Mouse (Mus musculus): ENCODE data around the gene Adra1b. TPM values are rescaled to one million over a fixed set of nuclear protein-coding genes. Genes with fewer than 3 reads are reported as not detected.

Gene Adra1b
- polyA plus RNA-seq (2016; fragmentation: Nextera tagmentation; extraction: Ambion mirVana), result 0.41 and 0.62 TPM in 2 replicates

DNA sequence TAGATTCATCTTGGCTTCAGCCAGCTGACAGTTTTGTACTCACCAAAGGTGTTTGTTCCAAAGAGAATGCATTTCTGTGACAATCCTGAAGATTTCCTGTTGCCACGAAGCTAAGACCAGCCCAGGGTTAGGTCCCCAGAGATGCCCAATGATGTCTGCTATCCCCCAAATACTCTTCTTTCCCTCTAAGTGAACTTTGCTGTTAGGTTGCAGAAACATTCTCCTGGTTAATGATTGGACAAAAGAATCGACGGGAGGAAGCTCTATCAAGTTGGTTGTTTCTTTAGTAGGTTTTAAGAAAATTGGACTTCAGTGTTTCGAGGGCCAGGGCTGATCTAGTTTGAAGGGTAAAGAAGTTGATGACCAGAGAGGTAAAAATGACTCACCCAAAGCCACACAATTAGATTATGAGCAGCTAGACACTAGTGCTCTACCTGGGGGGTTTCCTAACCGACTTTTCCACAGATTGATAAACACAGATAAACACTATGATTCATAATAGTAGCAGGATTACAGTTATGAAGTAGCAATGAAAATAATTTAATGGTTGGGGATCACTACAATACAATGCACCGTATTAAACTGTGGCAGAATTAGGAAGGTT, at the start of gene Adra1b:
TSS of gene Adra1b (minus strand) at position 160 of the 604 bp plus-strand sequence.
- Histone ChIP-seq H3K27ac (replicated peaks) (no peak within 1 kb of the TSS), H3K4me3 (no peak within 1 kb of the TSS), H3K36me3 (no peaks in the 10 kb centered on the region), H3K4me1 (no peaks in the 10 kb centered on the region), H3K9me3 (replicated peaks) (no peaks in the 10 kb centered on the region), H3K27me3 (ENCODE audit: low read depth, poor library complexity, severe bottlenecking) (no peaks in the 10 kb centered on the region)
- no peak for DNase-seq (ENCODE audit: low spot score)
- WGBS, result 92% methylated on average over 6 of the region's 6 CpGs

DNA sequence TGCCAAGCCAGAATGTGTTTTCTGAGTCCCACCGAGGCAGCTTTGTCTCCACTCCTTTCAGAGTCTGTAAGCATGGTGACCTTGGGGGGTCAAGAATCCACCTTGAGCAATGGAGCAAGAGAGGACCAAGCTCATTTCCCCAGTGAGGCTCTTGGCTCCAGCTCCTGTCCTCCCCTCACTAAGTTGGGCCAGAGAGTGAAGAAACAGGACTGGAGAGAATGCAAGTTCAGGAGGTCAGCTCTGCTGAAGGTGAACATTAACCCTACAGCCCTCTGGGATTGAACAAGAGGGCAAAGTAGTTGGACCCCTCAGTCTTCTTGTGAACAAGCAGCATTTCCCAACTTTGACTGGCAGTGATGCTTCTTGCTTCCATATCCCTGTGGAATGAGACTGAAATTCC, 49.3 kb upstream of the Adra1b start:
- Histone ChIP-seq H3K36me3 (no peaks in the 10 kb centered on the region), H3K27ac (replicated peaks) (no peak overlapping the region)
- WGBS, result 93% methylated on average over 1 of the region's 1 CpGs

GRCm38 (mm10) chr11:43943781-43944180, 42.8 kb upstream of the Adra1b start:
- 76% methylated on average over 2 of the region's 2 CpGs for WGBS
- Histone ChIP-seq H3K4me3 (no peak overlapping the region), H3K4me1 (no peaks in the 10 kb centered on the region), H3K9me3 (replicated peaks) (no peaks in the 10 kb centered on the region), H3K27ac (replicated peaks) (no peak overlapping the region), H3K36me3 (no peaks in the 10 kb centered on the region), H3K27me3 (ENCODE audit: low read depth, poor library complexity, severe bottlenecking) (no peaks in the 10 kb centered on the region)
- DNase-seq (ENCODE audit: low spot score), result no peak

More for the DNA sequence above, 49.3 kb upstream of the Adra1b start:
- no peak for DNase-seq (ENCODE audit: low spot score)
- H3K27me3 ChIP-seq (ENCODE audit: low read depth, poor library complexity, severe bottlenecking), result no peaks in the 10 kb centered on the region
- no peaks in the 10 kb centered on the region for H3K9me3 ChIP-seq (replicated peaks)
- no peaks in the 10 kb centered on the region for H3K4me1 ChIP-seq
- H3K4me3 ChIP-seq, result no peak overlapping the region

DNA sequence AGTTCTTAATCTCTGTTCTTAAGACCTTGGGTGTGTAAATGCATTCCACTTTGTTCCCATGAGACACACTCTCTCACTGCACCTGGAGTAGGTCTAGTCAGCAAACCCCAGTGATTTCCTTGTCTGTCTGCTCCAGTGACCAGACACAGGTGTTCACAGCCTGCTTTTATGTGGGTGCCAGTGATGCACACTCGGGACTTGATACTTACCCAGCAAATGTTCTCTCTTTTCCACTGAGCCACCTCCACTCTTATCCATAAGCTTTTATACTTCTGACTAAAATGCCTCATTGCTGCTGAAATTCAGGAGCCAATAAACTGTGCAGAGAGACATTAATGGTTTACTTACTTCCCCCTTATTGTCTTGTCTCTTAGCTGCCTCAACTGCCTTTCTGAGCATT, 42.2 kb upstream of the Adra1b start:
- WGBS, result 89% methylated on average over 1 of the region's 1 CpGs
- H3K27ac ChIP-seq (replicated peaks), result no peak overlapping the region
- H3K9me3 ChIP-seq (replicated peaks), result no peaks in the 10 kb centered on the region
- H3K36me3 ChIP-seq, result no peaks in the 10 kb centered on the region
- H3K4me3 ChIP-seq, result no peak overlapping the region
- no peaks in the 10 kb centered on the region for H3K4me1 ChIP-seq
- no peak for DNase-seq (ENCODE audit: low spot score)
- H3K27me3 ChIP-seq (ENCODE audit: low read depth, poor library complexity, severe bottlenecking), result no peaks in the 10 kb centered on the region

DNA sequence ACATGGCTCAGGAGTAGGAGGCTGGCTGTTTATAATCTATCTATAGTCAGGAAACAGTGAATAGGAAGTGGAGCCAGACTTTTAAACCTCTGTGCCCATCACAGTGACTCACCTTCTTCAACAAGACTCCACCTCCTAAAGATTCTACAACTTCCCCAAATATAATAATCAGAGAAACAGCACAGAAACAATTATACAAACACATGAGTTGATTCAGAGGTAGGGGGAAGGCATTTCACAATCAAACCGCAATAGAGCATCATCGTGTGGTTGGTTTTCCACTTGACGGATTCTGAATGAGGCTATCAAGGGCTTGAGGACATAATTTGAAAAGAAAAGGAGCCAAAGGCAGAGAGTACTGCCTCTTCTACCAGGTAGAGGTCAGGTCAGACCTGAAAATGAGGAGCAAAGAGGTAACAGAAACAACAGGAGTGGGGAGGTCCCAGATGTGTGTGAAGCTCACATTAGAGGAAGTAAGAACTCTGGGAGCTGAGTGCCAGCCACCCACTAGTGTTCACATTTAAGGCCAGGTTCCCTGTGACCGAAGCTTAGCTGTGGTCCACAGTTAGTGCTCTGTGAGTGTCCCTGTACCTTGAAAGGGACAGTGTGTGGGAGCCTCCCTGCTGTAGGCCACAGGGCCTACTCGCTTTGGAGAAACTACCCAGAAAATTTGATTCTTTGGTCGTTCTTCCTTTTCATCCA, 39.6 kb upstream of the Adra1b start:
- H3K4me3 ChIP-seq, result no peak overlapping the region
- no peaks in the 10 kb centered on the region for H3K4me1 ChIP-seq
- no peaks in the 10 kb centered on the region for H3K36me3 ChIP-seq
- 84% methylated on average over 6 of the region's 6 CpGs for WGBS
- H3K9me3 ChIP-seq (replicated peaks), result no peaks in the 10 kb centered on the region
- no peak overlapping the region for H3K27ac ChIP-seq (replicated peaks)
- DNase-seq (ENCODE audit: low spot score), result no peak
- no peaks in the 10 kb centered on the region for H3K27me3 ChIP-seq (ENCODE audit: low read depth, poor library complexity, severe bottlenecking)

DNA sequence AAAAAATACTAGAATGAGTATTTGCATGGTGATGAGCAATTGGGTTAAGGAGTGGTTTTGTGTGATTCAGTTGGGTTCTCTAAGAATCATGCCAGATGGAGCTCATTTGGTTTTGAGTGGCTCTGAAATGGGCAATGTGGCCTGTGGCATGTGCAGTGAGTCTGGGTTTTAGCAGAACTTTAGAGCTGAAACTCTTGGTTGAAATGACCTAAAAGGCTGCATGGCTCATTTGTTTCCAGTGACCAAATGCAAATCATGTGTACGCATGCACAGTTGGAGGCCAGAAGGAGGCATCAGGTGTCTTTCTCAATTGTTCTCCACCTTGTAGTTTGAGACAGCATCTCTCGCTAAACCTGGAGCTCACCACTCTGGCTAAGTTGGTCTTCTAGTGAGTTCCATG, 35.0 kb upstream of the Adra1b start:
- no peak overlapping the region for H3K27ac ChIP-seq (replicated peaks)
- H3K4me3 ChIP-seq, result no peak overlapping the region
- H3K27me3 ChIP-seq (ENCODE audit: low read depth, poor library complexity, severe bottlenecking), result no peaks in the 10 kb centered on the region
- 93% methylated on average over 2 of the region's 2 CpGs for WGBS
- DNase-seq (ENCODE audit: low spot score), result no peak
- H3K9me3 ChIP-seq (replicated peaks), result no peaks in the 10 kb centered on the region
- H3K36me3 ChIP-seq, result no peaks in the 10 kb centered on the region
- H3K4me1 ChIP-seq, result no peaks in the 10 kb centered on the region

DNA sequence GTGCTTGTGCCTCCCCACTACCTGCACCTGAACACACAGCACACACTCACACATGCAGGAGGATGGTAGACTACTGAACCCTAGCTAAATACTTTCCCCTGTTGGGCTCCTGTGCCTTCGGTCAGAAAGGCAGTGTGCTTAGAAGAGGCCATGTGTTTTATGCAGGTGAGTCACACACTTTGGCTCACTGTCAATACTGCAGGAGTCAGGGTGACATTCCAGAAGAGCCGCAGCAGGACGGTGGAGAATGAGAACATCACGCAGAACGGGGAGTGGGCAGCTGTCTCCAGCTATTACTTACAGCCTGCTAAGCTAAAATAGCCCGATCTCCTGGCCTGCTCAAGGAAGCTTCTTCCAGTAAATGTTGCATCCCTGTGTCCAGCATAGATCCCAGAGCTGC, 32.5 kb upstream of the Adra1b start:
- Histone ChIP-seq H3K27ac (replicated peaks) (no peak overlapping the region), H3K36me3 (no peaks in the 10 kb centered on the region), H3K27me3 (ENCODE audit: low read depth, poor library complexity, severe bottlenecking) (no peaks in the 10 kb centered on the region), H3K9me3 (replicated peaks) (no peaks in the 10 kb centered on the region), H3K4me3 (no peak overlapping the region), H3K4me1 (no peaks in the 10 kb centered on the region)
- DNase-seq (ENCODE audit: low spot score), result no peak
- WGBS, result 82% methylated on average over 6 of the region's 6 CpGs

- Histone ChIP-seq H3K9me3 (replicated peaks) (no peaks in the 10 kb centered on the region), H3K36me3 (no peaks in the 10 kb centered on the region), H3K27ac (replicated peaks) (no peak overlapping the region), H3K27me3 (ENCODE audit: low read depth, poor library complexity, severe bottlenecking) (no peaks in the 10 kb centered on the region), H3K4me1 (no peaks in the 10 kb centered on the region), H3K4me3 (no peak overlapping the region)
- 92% methylated on average over 4 of the region's 4 CpGs for WGBS
- no peak for DNase-seq (ENCODE audit: low spot score)
Observed at GRCm38 (mm10) chr11:43933000-43933399, 32.0 kb upstream of the Adra1b start.

GRCm38 (mm10) chr11:43930191-43930590, 29.2 kb upstream of the Adra1b start:
- H3K27ac ChIP-seq (replicated peaks), result no peak overlapping the region
- no peaks in the 10 kb centered on the region for H3K36me3 ChIP-seq
- no peak overlapping the region for H3K4me3 ChIP-seq
- peaks cover 10% of the 10 kb centered on the region; the same call in 1 of the 2 replicates for H3K4me1 ChIP-seq
- WGBS, result 86% methylated on average over 2 of the region's 2 CpGs
- DNase-seq (ENCODE audit: low spot score), result no peak
- H3K9me3 ChIP-seq (replicated peaks), result no peaks in the 10 kb centered on the region
- no peaks in the 10 kb centered on the region for H3K27me3 ChIP-seq (ENCODE audit: low read depth, poor library complexity, severe bottlenecking)

DNA sequence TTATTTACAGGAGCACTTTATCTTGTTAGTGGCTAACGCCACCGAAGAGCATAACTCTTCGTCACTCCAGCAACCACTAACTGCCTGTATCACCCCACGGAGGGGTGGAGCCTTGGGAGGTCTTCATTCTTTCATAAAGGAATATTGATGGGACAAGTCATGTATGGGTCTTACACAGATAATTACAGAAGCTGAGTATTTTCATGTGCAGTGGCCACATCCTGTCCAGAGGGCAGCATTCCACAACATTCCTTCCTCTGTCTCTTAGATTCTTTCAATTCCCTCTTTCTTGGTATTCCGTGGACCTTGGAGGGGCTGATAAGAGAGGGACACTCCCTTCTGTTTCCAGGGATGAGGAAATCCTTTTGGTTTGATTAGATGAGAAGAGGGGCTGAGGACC, 28.7 kb upstream of the Adra1b start:
- 82% methylated on average over 5 of the region's 5 CpGs for WGBS

DNA sequence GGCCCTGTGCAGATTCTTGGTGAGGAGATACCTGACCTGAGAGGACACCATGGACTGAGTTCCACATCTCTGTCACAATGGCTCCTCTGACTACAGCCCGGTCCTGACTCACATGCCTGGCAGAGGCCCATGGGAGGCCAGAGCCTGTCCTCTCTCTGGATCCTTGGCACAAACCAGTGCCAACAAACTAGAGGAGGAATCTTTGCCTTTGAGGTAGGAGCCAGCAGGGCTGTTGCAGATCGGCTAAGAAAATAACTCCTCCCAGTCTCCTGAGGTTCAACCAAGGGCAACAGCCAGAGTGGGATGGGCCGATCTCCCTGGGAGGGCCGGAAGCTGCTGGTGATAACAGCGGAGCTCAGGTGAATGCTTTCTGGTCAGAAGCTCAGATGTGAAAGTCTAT, 28.2 kb upstream of the Adra1b start:
- H3K4me3 ChIP-seq, result no peak overlapping the region
- DNase-seq (ENCODE audit: low spot score), result no peak
- H3K36me3 ChIP-seq, result no peaks in the 10 kb centered on the region
- no peaks in the 10 kb centered on the region for H3K9me3 ChIP-seq (replicated peaks)
- H3K4me1 ChIP-seq, result peaks cover 10% of the 10 kb centered on the region; the same call in 1 of the 2 replicates
- WGBS, result 78% methylated on average over 5 of the region's 5 CpGs
- no peak overlapping the region for H3K27ac ChIP-seq (replicated peaks)
- no peaks in the 10 kb centered on the region for H3K27me3 ChIP-seq (ENCODE audit: low read depth, poor library complexity, severe bottlenecking)

More for the DNA sequence above, 28.7 kb upstream of the Adra1b start:
- no peaks in the 10 kb centered on the region for H3K9me3 ChIP-seq (replicated peaks)
- H3K27ac ChIP-seq (replicated peaks), result no peak overlapping the region
- DNase-seq (ENCODE audit: low spot score), result no peak
- no peak overlapping the region for H3K4me3 ChIP-seq
- no peaks in the 10 kb centered on the region for H3K27me3 ChIP-seq (ENCODE audit: low read depth, poor library complexity, severe bottlenecking)
- no peaks in the 10 kb centered on the region for H3K36me3 ChIP-seq
- peaks cover 10% of the 10 kb centered on the region; the same call in 1 of the 2 replicates for H3K4me1 ChIP-seq

DNA sequence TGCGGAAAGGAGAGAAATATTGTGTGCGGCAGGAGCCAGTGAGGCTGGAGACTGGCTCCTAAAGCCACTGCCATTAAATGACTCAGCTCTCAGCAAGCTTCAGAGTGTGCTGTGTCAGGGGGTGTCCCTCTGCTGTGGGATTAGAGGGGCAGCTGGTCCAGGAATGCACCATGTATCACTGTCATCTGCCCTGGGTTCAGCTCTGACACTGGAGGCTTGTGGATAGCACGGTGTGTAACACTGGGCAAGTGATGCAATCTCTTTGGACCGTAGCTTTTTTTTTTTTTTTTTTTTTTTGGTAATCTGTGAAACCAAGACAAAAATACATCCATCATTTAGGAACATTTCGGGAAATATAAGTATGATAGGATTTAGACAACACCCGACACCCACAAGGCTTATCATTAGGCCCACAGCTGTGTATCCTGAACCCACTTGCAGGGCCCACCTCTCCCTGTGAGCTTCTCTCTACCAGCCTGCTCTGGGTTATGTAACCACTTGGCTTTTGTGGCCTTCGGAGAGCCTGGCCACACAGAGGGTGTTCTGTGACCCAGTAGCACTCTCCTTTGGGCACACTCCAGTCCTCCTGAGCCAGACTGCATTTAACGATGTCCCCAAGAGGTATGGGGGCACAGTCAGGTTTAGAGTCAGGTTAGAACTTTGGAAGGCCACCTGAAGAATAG, 26.3 kb upstream of the Adra1b start:
- H3K9me3 ChIP-seq (replicated peaks), result no peaks in the 10 kb centered on the region
- H3K27me3 ChIP-seq (ENCODE audit: low read depth, poor library complexity, severe bottlenecking), result no peaks in the 10 kb centered on the region
- DNase-seq (ENCODE audit: low spot score), result no peak
- H3K4me3 ChIP-seq, result no peak overlapping the region
- no peak overlapping the region for H3K27ac ChIP-seq (replicated peaks)
- WGBS, result 84% methylated on average over 8 of the region's 8 CpGs
- peaks cover 10% of the 10 kb centered on the region; the same call in 1 of the 2 replicates for H3K4me1 ChIP-seq
- H3K36me3 ChIP-seq, result no peaks in the 10 kb centered on the region

- no peaks in the 10 kb centered on the region for H3K36me3 ChIP-seq
- H3K4me3 ChIP-seq, result no peak overlapping the region
- no peak for DNase-seq (ENCODE audit: low spot score)
Observed at GRCm38 (mm10) chr11:43926163-43926562, 25.2 kb upstream of the Adra1b start.

More at GRCm38 (mm10) chr11:43926163-43926562, 25.2 kb upstream of the Adra1b start:
- 42% methylated on average over 6 of the region's 6 CpGs for WGBS
- no peaks in the 10 kb centered on the region for H3K27me3 ChIP-seq (ENCODE audit: low read depth, poor library complexity, severe bottlenecking)
- peaks cover 10% of the 10 kb centered on the region; the same call in 1 of the 2 replicates for H3K4me1 ChIP-seq
- H3K27ac ChIP-seq (replicated peaks), result no peak overlapping the region
- no peaks in the 10 kb centered on the region for H3K9me3 ChIP-seq (replicated peaks)
